Mouse (Mus musculus): Measurements from ENCODE around the gene Dcbld2. TPM values are rescaled to one million over a fixed set of nuclear protein-coding genes. Genes with fewer than 3 reads are reported as not detected.

Dcbld2 gene
- total RNA-seq (2022), result 1 to 10 TPM; 2.4 to 3.5 (median 2.6) TPM

DNA sequence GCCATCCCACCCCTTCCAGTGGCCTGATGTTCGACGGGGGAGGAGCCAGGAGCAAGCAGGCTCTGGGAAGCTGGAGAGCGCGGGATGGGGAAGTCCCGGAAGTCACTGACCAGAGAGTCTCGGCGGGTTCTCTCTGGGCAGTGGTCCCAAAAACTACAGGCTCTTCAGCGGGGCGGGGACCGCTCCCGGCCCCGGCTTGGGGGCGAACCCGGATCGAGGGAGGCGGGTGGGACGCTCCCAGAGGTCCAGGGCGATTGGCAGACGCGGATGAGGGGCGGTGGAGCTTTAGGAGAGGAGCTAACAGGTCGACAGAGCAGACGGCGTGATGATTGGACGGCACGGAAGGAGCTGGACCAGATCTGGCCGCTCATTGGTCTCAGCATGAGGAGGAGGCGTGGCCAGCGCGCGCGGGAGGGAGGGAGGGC, at the start of gene Dcbld2:
Gene Dcbld2 (plus strand): TSS at position 382 of the 425 bp plus-strand sequence.
- peak; percentile 94 to 97 for DNase-seq (ENCODE audit: low spot score in 2 of 2)

DNA sequence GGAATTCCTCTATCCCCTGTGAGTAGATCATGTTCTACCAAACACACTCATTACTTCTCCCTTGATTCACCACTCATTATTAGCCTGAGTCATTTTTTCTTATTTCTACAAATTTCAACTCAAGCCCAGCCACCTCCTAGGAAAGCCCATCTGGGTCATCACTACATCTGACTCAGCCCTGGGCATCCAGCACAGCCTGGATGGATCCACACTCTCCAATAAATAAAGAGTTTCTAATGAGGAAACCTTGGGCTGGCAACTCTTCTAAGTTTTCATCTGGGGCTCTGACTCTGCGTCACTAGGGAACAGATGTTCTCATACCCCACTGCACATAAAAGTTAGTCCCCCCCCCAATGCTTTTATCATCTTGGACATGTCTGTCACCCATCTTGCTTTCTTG, 31.1 kb upstream of the Dcbld2 start:
- peak in 1 of 2 experiments; percentile 25 for DNase-seq (ENCODE audit: low spot score in 2 of 2)

DNA sequence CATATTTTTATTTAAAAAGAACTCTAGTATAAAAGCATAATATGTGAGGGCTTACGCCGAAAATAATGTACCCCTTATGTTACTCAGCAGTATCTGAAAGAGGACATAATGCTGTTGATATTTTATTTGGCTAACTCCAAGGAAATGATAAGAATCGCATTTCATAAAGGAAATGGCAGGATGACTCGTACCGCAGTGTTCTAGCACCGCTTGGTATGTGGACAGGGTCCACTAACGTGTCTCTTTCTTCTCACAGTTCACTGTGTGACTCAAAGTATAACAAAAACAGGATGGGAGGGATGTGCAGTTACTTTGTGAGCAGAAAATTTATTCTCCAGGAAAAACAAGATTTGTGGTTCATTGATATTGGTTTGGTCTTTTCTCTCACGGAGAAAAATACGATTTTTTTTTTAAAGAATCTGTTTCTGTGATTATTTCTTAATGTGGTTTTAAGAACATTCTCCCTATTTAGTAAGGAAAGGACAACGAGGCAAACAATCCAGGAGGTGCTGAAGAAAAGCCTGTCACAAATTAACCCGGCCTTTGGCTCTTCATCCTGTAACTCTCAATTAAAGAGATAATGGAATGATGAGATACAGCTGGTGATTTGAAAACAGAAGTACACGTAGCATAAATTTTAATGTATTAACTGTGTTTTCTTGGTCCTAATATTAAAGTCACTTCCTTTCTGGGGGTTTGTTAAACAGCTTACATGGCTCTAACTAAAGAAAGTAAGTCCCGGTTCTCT, 30.3 kb upstream of the Dcbld2 start:
- no peak for DNase-seq (ENCODE audit: low spot score in 2 of 2)

DNA sequence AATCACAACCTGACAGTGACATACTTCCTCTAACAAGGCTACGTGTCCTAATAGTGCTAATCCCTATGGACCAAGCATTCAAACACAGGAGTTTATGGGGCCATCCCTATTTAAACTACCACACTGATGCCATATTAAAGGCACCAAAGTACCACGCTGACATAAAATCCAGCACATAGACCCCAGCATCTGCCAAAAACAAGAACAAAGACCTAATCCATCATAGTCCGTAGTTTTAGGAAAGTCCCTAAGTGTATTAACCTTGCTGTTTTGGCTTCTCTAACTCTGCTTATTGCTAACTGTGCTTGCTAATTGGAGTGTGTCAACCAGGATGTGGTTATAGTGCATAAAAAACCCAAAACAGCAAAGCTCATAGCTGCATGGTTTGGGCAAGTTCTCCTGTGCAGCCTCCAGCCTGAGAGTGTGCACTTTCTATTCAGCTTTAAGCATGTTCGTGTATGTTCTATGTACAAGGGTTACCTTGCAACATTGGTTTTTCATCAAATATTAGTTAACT, 21.9 kb upstream of the Dcbld2 start:
- no peak for DNase-seq (ENCODE audit: low spot score in 2 of 2)

DNA sequence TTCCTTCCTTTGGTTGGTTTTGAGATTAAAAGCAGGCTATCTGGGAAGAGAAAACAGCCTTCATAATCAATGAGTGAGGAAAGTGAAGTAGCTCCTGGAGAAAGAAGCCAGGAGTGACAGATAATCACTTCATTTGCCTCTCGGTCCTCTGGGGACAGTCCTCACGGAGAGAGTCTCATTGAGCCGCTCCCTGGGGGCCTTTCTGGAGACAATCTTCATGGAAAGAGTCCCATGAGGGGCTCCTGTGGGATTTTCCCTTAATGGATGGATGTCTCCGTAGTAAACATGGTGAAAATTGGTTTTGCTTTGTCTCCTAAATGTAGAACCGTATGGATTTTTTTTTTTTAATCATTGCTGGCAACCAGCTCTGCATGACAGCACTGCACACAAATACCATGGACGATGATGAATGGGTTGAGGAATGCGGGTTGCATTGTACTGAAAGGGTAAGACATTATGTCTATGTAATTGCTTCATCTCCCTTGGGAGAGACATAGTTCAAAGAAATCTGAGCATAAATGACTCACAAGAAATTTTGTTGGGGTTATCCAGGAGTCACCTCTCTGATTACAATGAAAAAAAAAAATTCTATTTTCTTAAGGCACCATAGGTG, 19.0 kb upstream of the Dcbld2 start:
- peak in 1 of 2 experiments; percentile 5 for DNase-seq (ENCODE audit: low spot score in 2 of 2)

DNA sequence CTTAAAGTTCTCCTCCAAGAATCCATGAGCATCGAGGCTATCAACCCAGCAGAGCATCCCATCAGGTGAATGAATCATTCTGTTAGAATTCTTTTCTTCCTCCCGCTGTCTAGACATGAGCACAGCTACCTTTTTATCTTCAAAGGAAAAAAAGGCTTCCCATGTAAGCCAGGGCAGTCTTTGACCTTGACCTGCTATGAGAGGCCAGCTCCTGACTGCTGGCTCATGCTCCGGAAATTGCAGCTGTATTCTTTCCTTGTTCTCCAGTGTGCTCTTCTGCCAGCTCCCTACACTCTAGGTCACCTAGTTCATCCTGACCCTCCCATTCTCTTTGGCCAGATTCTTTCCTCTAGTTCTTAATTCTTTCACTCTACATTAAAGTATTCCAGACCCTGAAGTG, 15.2 kb upstream of the Dcbld2 start:
- no peak for DNase-seq (ENCODE audit: low spot score in 2 of 2)

DNA sequence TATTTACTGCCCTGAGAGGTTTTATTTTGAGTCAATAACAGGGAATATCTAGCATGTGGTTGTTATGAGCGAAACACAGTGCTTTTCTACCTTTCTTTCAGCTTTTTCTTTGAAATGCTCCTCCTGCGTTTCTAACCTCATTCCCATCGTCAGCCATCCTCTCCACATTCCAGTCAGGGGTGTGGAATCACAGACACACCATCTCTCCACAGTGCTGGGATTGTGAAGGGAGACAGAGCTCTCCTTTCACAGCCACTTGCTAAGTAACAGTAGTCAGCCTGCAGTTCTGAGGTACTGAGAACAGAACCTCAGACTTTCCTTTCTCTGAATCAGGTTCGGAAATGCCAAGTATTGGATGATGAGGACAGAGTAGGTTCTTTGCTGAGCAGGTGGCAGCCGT, 14.1 kb upstream of the Dcbld2 start:
- no peak for DNase-seq (ENCODE audit: low spot score in 2 of 2)

DNA sequence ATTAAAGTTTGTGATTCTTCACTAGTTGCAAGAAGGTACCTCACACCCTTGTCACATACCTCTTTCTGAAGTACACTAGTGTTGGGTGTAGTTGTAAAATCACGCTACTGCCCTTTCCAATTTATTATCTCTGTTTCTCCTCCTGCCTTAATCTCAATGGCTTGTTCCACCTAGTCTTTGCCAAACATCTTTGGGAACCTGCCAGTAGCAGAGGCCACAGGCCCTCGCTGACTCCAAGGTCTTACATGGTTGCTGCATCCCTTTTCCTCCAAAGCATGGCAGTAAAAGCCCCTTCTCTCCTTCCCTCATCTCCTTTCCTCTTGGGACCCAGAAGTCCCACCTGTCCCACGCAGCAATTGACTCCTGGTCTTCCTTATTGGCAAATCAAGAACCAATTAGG, 9.6 kb upstream of the Dcbld2 start:
- no peak for DNase-seq (ENCODE audit: low spot score in 2 of 2)

DNA sequence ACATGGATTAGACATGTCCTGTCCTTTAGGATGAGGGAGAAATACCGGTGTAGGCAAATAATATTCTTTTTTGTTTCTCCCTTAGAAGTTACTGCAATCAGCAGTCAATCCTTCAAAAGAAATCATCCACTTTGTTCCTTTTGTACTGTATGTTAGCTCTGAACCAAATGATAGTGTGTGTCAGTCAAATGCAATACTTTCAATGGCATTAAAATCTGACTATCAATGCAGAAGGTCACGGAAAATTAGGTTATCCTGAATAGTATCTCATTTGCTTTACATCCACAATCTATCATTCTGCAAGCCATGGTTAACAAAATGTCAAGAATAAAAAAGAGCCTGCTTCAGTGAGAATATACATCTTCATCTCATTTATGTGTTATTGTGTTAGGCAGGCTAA, 7.2 kb upstream of the Dcbld2 start:
- DNase-seq (ENCODE audit: low spot score in 2 of 2), result no peak

DNA sequence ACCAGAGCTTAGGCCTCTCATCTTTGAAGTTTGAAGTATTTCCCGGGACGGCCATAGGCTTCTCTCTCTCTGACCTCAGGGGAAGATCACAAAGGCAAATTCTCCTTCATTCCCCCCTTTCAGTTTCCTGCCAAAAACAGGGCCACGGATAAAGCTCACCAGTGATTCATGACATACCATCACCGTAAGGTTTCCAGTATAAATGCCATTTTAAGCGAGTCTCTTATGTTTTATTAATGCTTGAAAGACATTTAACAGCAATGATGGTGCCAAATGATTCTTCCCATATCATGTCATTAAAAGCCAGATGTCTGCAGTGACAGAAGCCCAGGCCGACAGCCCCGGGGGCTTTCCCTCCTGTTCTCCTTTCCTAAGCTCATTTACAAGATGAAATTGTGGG, 3.6 kb upstream of the Dcbld2 start:
- DNase-seq (ENCODE audit: low spot score in 2 of 2), result no peak

DNA sequence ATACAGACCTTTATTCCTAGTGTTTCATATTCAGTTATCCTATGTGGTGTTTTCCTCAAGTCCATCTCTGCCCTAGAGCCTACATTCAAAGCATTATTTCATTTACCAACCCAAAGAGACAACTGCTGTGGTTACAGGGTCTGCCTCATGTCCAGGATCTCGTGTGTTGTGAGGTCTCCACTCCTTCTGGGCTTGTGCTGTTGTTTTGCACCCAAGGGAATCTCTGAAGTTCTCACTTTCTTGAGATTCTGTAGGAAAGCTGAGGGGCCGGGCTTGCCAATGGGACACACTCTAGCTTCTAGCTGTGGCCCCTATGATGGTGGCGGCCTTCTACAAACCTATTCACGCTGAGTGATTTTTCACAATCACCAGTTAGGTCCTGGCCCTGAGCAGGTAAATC, 3.0 kb upstream of the Dcbld2 start:
- no peak for DNase-seq (ENCODE audit: low spot score in 2 of 2)

DNA sequence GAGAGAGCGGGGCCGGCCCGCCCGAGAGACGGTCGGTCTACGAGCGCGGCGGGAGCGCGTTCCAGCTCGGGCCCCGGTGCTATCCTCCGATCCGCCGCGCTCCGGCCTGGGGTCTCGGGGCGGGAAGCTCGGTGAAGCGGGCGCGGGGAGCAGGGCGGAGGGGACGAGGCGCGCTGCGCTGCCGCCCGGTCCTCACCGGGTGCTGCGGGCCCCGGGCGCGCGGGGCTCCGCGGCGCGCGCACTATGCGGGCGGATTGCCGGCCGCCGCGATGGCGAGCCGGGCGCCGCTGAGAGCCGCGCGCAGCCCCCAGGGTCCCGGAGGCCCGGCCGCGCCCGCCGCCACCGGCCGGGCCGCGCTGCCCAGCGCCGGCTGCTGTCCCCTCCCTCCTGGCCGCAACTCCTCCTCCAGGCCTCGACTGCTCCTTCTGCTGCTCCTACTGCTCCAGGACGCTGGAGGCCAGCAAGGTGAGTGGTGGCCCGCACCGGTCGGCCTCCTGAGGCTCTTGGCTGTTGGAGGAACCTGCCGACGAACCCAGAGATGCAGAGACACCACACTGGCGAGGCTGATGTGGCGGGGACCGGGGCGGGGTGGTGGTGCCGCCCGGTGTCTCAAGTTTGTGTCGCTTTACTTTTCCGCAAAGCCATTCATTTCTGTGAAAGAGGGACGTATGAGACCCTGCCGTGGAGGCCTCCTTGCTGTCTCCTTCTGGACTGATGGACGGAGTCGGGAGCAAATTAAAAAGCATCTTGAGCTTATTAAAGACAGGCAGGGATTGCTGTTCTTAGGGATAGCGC, 441 bp downstream of the Dcbld2 start:
- peak; percentile 6 to 22 for DNase-seq (ENCODE audit: low spot score in 2 of 2)

DNA sequence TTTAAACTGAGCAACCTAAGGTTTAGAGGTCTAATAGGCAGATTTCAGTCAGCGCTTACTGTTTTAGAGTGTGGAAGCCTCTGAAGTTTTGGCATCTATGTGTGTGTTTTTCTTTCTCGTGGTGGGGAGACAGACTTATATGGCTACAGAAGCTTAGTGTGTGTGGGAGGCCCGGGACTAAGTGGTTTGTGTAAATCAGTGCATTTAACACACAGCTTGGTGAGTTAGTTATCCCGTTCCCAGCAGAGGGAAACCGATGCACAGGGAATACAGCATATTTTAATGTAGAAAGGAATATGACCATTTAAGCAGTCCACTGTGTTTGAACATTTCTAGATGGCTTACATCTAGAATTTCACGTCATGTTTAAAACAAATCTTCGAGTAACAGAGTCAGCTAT, 1.6 kb downstream of the Dcbld2 start:
- no peak for DNase-seq (ENCODE audit: low spot score in 2 of 2)

DNA sequence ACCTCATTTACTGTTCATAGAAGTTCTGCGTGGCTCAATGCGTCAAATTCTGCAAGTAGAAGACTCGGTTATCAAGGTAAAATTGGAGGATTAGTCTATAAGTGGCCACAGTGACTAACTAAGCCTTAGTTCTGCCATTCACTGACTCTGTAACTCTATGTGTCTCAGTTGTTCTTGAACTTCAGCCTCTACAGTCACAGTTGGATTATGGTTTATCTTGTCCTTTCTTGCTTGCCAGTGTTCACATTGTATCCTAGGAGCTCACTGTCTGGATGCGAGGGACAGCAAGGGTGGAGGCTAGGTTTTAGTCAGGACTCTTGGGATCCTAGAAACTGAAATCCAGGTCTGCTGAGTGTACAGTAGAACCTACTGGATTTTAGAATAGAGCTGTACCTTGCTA, 6.6 kb downstream of the Dcbld2 start:
- no peak for DNase-seq (ENCODE audit: low spot score in 2 of 2)

DNA sequence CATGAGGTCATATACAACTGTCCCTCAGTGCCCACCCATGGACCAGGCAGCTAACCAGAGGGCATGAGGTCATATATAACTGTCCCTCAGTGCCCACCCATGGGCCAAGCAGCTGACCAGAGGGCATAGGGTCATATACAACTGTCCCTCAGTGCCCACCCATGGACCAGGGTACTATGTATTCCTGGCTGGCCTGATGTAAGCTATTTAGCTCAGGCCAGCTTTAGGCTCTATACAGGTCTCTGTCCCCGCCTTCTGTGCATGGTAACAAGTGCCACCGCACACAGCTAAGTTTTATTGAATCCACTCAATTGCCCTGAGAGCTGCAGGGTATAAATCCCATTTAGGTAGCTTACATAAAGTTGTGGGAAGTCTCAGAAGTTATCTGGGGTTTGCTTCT, 7.3 kb downstream of the Dcbld2 start:
- no peak for DNase-seq (ENCODE audit: low spot score in 2 of 2)

DNA sequence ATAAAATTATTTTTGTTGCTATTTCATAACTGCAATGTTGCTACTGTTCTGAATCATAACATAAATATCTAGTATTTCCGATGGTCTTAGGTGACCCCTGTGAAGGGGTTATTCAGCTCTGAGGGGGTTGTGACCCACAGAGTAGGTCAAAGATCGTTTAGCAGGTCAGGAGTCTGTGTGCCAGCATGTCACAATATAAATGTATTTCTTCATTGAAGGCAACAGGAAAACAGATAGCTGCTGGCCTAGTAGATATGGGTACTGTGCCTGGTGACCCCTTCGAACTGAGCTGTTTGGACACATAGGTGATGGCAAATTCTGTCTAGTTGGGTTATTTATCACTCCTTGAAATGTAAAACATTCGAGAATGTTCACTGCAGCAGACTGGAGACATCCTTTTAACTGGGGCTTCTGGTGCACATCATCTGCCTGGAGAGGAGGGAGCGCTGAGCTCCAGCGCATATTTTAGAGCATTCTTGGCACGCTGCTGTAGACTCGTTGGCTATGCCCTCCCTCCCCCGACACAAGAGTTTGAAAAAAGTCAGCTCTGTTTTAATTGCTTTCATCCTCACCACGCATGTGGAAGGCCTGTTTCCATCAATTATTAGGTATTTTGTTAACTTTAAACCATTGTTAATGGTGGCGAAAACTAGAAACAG, 13.6 kb downstream of the Dcbld2 start:
- no peak for DNase-seq (ENCODE audit: low spot score in 2 of 2)

DNA sequence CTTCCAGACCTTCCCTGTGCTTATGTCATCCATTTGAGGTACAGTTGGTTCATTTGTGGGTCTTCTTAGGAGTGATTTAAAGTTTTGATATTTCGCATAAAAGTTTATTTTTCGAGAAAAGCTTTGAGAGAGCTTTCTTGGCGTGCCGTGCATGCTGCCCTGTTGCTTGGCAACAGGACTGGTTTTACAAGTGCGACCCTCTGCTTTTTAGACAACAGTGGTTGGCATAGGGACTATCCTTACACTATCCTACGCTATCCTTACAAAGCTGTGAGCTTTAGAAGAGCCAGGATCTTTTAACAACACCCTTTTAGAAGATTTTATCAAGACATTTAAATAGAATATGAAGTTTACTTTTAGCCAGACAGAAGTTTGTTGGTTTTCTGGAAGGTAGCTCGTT, 22.0 kb downstream of the Dcbld2 start:
- DNase-seq (ENCODE audit: low spot score in 2 of 2), result no peak

DNA sequence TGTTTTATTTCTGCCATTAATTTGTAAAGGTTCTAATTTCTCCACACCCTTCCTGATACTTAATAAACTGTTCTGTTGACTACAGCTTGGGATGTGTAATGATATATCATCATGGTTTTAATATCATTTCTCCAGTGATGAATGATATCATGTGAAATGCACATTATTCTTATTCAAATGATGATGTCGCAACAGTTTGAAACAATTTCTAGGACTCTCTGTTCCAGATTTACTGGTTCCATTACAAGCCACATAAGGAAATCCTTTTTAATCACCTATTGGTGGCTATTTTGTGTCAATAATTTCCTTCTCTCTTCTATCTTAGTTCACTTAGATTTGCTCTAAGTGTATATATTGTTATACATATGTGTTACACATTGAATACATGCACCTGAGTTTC, 24.1 kb downstream of the Dcbld2 start:
- no peak for DNase-seq (ENCODE audit: low spot score in 2 of 2)

DNA sequence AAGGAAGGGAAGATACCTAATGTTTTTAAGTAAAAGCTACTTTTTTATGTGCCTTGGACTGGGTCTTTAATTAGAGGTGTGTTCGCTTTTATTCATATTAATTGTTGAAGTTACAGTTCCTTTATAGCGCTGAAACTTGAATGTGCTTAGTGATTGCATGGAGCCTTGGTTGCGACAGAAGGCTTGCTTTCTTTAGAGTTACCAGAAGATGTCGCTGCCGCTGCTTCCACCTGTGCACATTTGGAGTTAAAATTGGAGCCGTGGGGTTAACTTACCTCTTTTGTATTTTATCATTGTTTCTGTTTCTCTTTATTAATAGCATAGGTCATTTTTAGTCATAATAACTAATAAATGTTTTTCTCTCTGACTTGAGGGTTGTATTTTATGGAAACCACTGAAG, 36.5 kb downstream of the Dcbld2 start:
- DNase-seq (ENCODE audit: low spot score in 2 of 2), result no peak

DNA sequence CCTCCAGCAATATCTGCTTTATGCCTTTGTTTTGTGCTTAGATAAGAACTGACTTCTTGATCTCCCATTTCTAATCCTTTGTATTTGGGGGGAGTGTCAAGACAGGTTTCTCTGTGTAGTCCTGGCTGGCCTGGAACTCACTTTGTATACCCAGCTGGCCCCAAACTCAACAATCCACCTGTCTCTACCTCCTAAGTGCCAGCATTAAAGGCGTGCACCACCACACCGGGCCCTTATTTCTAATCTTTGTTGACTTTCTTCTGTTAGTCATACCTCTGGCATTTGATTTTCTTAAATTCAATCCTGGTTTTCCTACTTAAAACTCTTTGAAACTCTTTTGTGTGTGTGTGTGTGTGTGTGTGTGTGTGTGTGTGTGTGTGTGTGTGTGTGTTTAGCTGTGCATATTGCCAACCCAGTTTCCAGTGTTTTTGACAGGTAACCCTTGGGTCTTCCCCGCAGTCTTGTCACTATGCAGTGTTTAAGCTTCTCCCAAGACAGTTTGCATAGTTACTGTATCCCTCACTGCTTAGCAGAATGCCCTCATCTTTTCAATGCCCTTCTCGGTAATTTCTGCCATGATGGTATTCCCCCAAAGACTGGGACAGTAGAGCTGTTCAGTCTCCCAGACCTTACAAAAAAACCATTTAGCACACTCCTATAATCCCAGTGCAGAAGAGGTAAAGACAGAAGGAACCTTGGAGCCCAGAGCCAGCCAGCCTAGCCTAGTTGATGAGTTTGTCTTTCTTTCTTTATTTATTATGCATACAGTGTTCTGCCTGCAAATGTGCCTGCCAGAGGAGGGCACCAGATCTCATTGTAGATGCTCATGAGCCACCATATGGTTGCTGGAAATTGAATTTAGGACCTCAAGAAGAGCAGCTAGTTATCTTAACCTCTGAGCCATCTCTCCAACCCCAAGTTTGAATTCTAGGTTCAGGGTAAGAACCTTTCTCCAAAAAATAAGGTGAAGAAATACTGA, 38.3 kb downstream of the Dcbld2 start:
- no peak for DNase-seq (ENCODE audit: low spot score in 2 of 2)

All from gastrocnemius, adult 8-10 months (tissue).